Mouse (Mus musculus): Measurements from ENCODE around the gene Atxn1. TPM values are rescaled to one million over a fixed set of nuclear protein-coding genes. Genes with fewer than 3 reads are reported as not detected.

Gene Atxn1
- polyA plus RNA-seq, 1 experiment from 2014 or later: 4.6 TPM

- WGBS: 4% methylated on average over 6 of the region's 6 CpGs
- no peaks in the 10 kb centered on the region for H3K27me3 ChIP-seq
- H3K9me3 ChIP-seq: no peaks in the 10 kb centered on the region
- H3K4me2 ChIP-seq (replicated peaks): no peak overlapping the region
- H3K4me3 ChIP-seq: no peak overlapping the region
- no peak overlapping the region for H3K9ac ChIP-seq
- no peaks in the 10 kb centered on the region for H3K36me3 ChIP-seq
- H3K27ac ChIP-seq: no peak overlapping the region
- H3K4me1 ChIP-seq: peaks cover 10% of the 10 kb centered on the region; the same call in 1 of the 2 replicates
- ATAC-seq (ENCODE audit: insufficient number of reproducible peaks, insufficient read depth, low FRiP score, low TSS enrichment): no peak
Measured at GRCm38 (mm10) chr13:45571795-45572262, 393.0 kb downstream of the Atxn1 start.

GRCm38 (mm10) chr13:45569932-45570331 lies 394.9 kb downstream of the Atxn1 start:
- Histone ChIP-seq H3K9ac (no peak overlapping the region), H3K4me2 (replicated peaks) (no peak overlapping the region), H3K27ac (no peak overlapping the region), H3K4me1 (0 out of 2 replicates have a peak, but pooled peaks cover 4% of the 10 kb centered on the region), H3K27me3 (no peaks in the 10 kb centered on the region), H3K4me3 (no peak overlapping the region), H3K9me3 (no peaks in the 10 kb centered on the region), H3K36me3 (no peaks in the 10 kb centered on the region)
- no peak for ATAC-seq (ENCODE audit: insufficient number of reproducible peaks, insufficient read depth, low FRiP score, low TSS enrichment)
- 68% methylated on average over 7 of the region's 7 CpGs for WGBS

- WGBS: 55% methylated on average over 4 of the region's 4 CpGs
- no peak for ATAC-seq (ENCODE audit: insufficient number of reproducible peaks, insufficient read depth, low FRiP score, low TSS enrichment)
- H3K27ac ChIP-seq: no peak overlapping the region
Measured at GRCm38 (mm10) chr13:45564946-45565345, 399.9 kb downstream of the Atxn1 start.

GRCm38 (mm10) chr13:45562011-45562410 lies 402.8 kb downstream of the Atxn1 start:
- no peak overlapping the region for H3K4me2 ChIP-seq (replicated peaks)
- no peak overlapping the region for H3K9ac ChIP-seq
- no peaks in the 10 kb centered on the region for H3K36me3 ChIP-seq
- ATAC-seq (ENCODE audit: insufficient number of reproducible peaks, insufficient read depth, low FRiP score, low TSS enrichment): no peak
- H3K9me3 ChIP-seq: no peaks in the 10 kb centered on the region
- no peak overlapping the region for H3K4me3 ChIP-seq
- no peak overlapping the region for H3K27ac ChIP-seq
- H3K27me3 ChIP-seq: no peaks in the 10 kb centered on the region
- whole genome bisulfite sequencing: 88% methylated on average over 9 of the region's 9 CpGs
- H3K4me1 ChIP-seq: no peaks in the 10 kb centered on the region

More at GRCm38 (mm10) chr13:45564946-45565345, 399.9 kb downstream of the Atxn1 start:
- H3K9ac ChIP-seq: no peak overlapping the region
- H3K4me3 ChIP-seq: no peak overlapping the region
- no peaks in the 10 kb centered on the region for H3K27me3 ChIP-seq
- no peaks in the 10 kb centered on the region for H3K36me3 ChIP-seq
- no peaks in the 10 kb centered on the region for H3K4me1 ChIP-seq
- no peaks in the 10 kb centered on the region for H3K9me3 ChIP-seq
- H3K4me2 ChIP-seq (replicated peaks): no peak overlapping the region

- WGBS: 76% methylated on average over 7 of the region's 7 CpGs
- no peaks in the 10 kb centered on the region for H3K36me3 ChIP-seq
- no peak overlapping the region for H3K4me3 ChIP-seq
- H3K27ac ChIP-seq: no peak overlapping the region
- ATAC-seq (ENCODE audit: insufficient number of reproducible peaks, insufficient read depth, low FRiP score, low TSS enrichment): no peak
- H3K4me2 ChIP-seq (replicated peaks): no peak overlapping the region
- H3K9ac ChIP-seq: no peak overlapping the region
- no peaks in the 10 kb centered on the region for H3K4me1 ChIP-seq
- H3K9me3 ChIP-seq: no peaks in the 10 kb centered on the region
- H3K27me3 ChIP-seq: no peaks in the 10 kb centered on the region
Measured at GRCm38 (mm10) chr13:45560543-45560942, 404.3 kb downstream of the Atxn1 start.

- no peak for ATAC-seq (ENCODE audit: insufficient number of reproducible peaks, insufficient read depth, low FRiP score, low TSS enrichment)
- H3K27ac ChIP-seq: no peak overlapping the region
- no peaks in the 10 kb centered on the region for H3K36me3 ChIP-seq
- no peaks in the 10 kb centered on the region for H3K27me3 ChIP-seq
- no peaks in the 10 kb centered on the region for H3K4me1 ChIP-seq
- H3K4me3 ChIP-seq: no peak overlapping the region
- 93% methylated on average over 3 of the region's 3 CpGs for WGBS
- H3K9me3 ChIP-seq: no peaks in the 10 kb centered on the region
- H3K9ac ChIP-seq: no peak overlapping the region
- H3K4me2 ChIP-seq (replicated peaks): no peak overlapping the region
Measured at GRCm38 (mm10) chr13:45559258-45559657, 405.6 kb downstream of the Atxn1 start.

GRCm38 (mm10) chr13:45558367-45558766 lies 406.4 kb downstream of the Atxn1 start:
- H3K36me3 ChIP-seq: no peaks in the 10 kb centered on the region
- no peak overlapping the region for H3K4me2 ChIP-seq (replicated peaks)
- no peak overlapping the region for H3K9ac ChIP-seq
- no peaks in the 10 kb centered on the region for H3K4me1 ChIP-seq
- H3K4me3 ChIP-seq: no peak overlapping the region
- no peaks in the 10 kb centered on the region for H3K9me3 ChIP-seq
- no peak overlapping the region for H3K27ac ChIP-seq
- H3K27me3 ChIP-seq: no peaks in the 10 kb centered on the region
- 73% methylated on average over 4 of the region's 4 CpGs for WGBS
- no peak for ATAC-seq (ENCODE audit: insufficient number of reproducible peaks, insufficient read depth, low FRiP score, low TSS enrichment)

GRCm38 (mm10) chr13:45553674-45554073 lies 411.1 kb downstream of the Atxn1 start:
- Histone ChIP-seq H3K9ac (no peak overlapping the region), H3K27ac (no peak overlapping the region), H3K27me3 (no peaks in the 10 kb centered on the region), H3K4me1 (no peaks in the 10 kb centered on the region), H3K36me3 (no peaks in the 10 kb centered on the region), H3K4me2 (replicated peaks) (no peak overlapping the region), H3K4me3 (no peak overlapping the region), H3K9me3 (no peaks in the 10 kb centered on the region)
- ATAC-seq (ENCODE audit: insufficient number of reproducible peaks, insufficient read depth, low FRiP score, low TSS enrichment): no peak
- WGBS: 74% methylated on average over 7 of the region's 7 CpGs

GRCm38 (mm10) chr13:45547549-45547948 lies 417.3 kb downstream of the Atxn1 start:
- no peaks in the 10 kb centered on the region for H3K27me3 ChIP-seq
- no peak overlapping the region for H3K4me3 ChIP-seq
- no peak overlapping the region for H3K9ac ChIP-seq
- H3K4me1 ChIP-seq: no peaks in the 10 kb centered on the region
- H3K9me3 ChIP-seq: no peaks in the 10 kb centered on the region
- 78% methylated on average over 5 of the region's 5 CpGs for WGBS
- ATAC-seq (ENCODE audit: insufficient number of reproducible peaks, insufficient read depth, low FRiP score, low TSS enrichment): no peak
- no peak overlapping the region for H3K4me2 ChIP-seq (replicated peaks)
- H3K36me3 ChIP-seq: no peaks in the 10 kb centered on the region
- no peak overlapping the region for H3K27ac ChIP-seq

- H3K4me1 ChIP-seq: no peaks in the 10 kb centered on the region
- H3K9me3 ChIP-seq: no peaks in the 10 kb centered on the region
- H3K4me2 ChIP-seq (replicated peaks): no peak overlapping the region
- H3K36me3 ChIP-seq: no peaks in the 10 kb centered on the region
- no peaks in the 10 kb centered on the region for H3K27me3 ChIP-seq
- no peak overlapping the region for H3K27ac ChIP-seq
- no peak overlapping the region for H3K9ac ChIP-seq
- no peak overlapping the region for H3K4me3 ChIP-seq
- ATAC-seq (ENCODE audit: insufficient number of reproducible peaks, insufficient read depth, low FRiP score, low TSS enrichment): no peak
- 84% methylated on average over 4 of the region's 4 CpGs for WGBS
Measured at GRCm38 (mm10) chr13:45546946-45547345, 417.9 kb downstream of the Atxn1 start.

- Histone ChIP-seq H3K9ac (no peak overlapping the region), H3K4me2 (replicated peaks) (no peak overlapping the region), H3K4me3 (no peak overlapping the region), H3K27ac (no peak overlapping the region), H3K4me1 (no peaks in the 10 kb centered on the region), H3K27me3 (no peaks in the 10 kb centered on the region), H3K36me3 (no peaks in the 10 kb centered on the region), H3K9me3 (0 out of 2 replicates have a peak, but pooled peaks cover 4% of the 10 kb centered on the region)
- ATAC-seq (ENCODE audit: insufficient number of reproducible peaks, insufficient read depth, low FRiP score, low TSS enrichment): no peak
- WGBS: 85% methylated on average over 13 of the region's 13 CpGs
Measured at GRCm38 (mm10) chr13:45545974-45546373, 418.8 kb downstream of the Atxn1 start.

GRCm38 (mm10) chr13:45539205-45539568 lies 425.6 kb downstream of the Atxn1 start:
- peaks cover 4% of the 10 kb centered on the region; the same call in 1 of the 2 replicates for H3K4me1 ChIP-seq
- peak overlapping the region; percentile 21 for H3K9ac ChIP-seq
- peak overlapping the region; percentile 61 for H3K4me2 ChIP-seq (replicated peaks)
- 0 out of 2 replicates have a peak overlapping the region, but pooled peaks have one; percentile 18 for H3K27ac ChIP-seq
- peak overlapping the region; percentile 41 for H3K4me3 ChIP-seq
- 4% methylated on average over 10 of the region's 10 CpGs for WGBS
- ATAC-seq (ENCODE audit: insufficient number of reproducible peaks, insufficient read depth, low FRiP score, low TSS enrichment): peak; percentile 82
- H3K27me3 ChIP-seq: no peaks in the 10 kb centered on the region
- H3K9me3 ChIP-seq: 0 out of 2 replicates have a peak, but pooled peaks cover 4% of the 10 kb centered on the region
- no peaks in the 10 kb centered on the region for H3K36me3 ChIP-seq

All from embryonic facial prominence, embryonic 12.5 days (tissue).